Mouse (Mus musculus) right cerebral cortex, postnatal 36 days (tissue): ENCODE measurements at regions not wholly inside any gene's neighbourhood (a gene's known extent, or its start where the extent isn't known, plus 50 kb on each side); places are given as distances from the start of the nearest gene placed in this dataset.

ENCODE experiments used
- DNase-seq, 2 experiments: peaks; one replicate each; pipeline ENCODE4 v3.0.0; 2022; ENCODE audit warnings: low spot score in 2 of 2, mixed read lengths in 1 of 2

GRCm38 (mm10) chr8:88417307-88418095 is 55.5 kb upstream of the Brd7 start:
- peak; percentile 57 to 74 for DNase-seq

- DNase-seq = no peak
These were observed 61.3 kb upstream of the Brd7 start for GRCm38 (mm10) chr8:88423264-88423663.

- DNase-seq = no peak
These were observed 66.6 kb upstream of the Brd7 start for GRCm38 (mm10) chr8:88428560-88428959.

DNA sequence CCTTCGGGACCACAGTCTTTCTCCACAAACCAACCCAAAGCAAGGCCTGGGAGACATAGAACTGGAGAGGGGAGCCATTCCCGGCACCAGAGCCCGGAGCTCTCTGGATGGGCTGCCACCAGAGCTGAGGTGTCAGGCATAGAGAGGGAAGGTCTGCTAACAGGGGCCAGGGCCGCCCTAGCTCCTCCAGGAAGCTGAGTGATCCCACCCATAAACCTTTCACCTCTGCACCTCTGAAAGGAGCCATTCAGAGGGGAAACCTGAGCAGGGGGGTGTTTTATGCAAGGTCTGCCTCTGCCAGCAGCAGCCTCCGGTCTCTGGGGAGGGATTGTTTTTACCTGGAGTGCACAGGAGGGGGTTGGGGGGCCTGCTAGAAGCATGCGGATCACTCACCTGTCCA is 69.4 kb upstream of the Brd7 start:
- no peak for DNase-seq

- no peak for DNase-seq
These were observed 73.7 kb upstream of the Brd7 start for GRCm38 (mm10) chr8:88435686-88436085.

DNA sequence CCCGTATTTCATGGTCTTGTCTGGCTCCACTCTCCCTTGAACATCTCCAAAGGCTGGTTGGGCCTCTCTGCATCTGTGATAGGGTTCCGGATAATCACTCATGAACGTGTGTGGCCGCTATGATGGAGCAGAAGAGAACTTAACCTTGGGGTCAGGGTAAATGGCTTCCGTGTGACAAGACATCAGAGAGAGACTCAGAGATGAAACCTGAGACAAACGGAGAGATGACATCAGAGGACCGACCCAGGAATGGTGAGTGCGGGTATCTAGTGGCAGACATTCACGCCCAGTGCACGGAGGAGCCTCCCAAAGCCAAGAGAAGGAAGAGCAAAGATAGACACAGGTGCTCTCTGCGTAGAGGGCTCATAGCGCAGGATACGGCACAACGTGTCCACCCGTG is 78.2 kb upstream of the Brd7 start:
- no peak for DNase-seq

DNA sequence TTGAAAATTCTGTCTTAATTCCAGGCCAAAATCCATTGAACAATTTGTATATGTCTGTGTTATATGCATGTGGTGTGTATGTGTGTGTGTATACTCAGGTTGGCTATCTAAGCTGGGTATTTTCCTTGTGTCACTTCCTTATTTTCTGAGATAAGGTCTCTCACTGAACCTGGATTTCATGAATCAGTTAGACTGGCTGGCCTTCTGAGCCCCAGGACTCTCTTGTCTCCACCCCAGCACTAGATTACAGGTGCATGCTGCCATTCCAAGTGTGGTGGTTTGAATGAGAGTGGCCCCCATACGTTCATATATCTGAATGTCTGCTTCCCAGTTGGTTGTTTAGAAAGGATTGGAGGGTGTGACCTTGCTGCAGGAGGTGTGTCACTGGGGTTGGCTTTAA is 77.8 kb upstream of the Nkd1 start:
- DNase-seq = no peak

GRCm38 (mm10) chr8:88447406-88447805 is 73.7 kb upstream of the Nkd1 start:
- no peak for DNase-seq

GRCm38 (mm10) chr8:88447844-88448535 is 73.2 kb upstream of the Nkd1 start:
- no peak for DNase-seq

- no peak for DNase-seq
These were observed 72.2 kb upstream of the Nkd1 start for GRCm38 (mm10) chr8:88449001-88449400.

- DNase-seq = no peak
These were observed 71.6 kb upstream of the Nkd1 start for GRCm38 (mm10) chr8:88449534-88449933.

- DNase-seq = no peak
These were observed 70.1 kb upstream of the Nkd1 start for GRCm38 (mm10) chr8:88450864-88451657.

DNA sequence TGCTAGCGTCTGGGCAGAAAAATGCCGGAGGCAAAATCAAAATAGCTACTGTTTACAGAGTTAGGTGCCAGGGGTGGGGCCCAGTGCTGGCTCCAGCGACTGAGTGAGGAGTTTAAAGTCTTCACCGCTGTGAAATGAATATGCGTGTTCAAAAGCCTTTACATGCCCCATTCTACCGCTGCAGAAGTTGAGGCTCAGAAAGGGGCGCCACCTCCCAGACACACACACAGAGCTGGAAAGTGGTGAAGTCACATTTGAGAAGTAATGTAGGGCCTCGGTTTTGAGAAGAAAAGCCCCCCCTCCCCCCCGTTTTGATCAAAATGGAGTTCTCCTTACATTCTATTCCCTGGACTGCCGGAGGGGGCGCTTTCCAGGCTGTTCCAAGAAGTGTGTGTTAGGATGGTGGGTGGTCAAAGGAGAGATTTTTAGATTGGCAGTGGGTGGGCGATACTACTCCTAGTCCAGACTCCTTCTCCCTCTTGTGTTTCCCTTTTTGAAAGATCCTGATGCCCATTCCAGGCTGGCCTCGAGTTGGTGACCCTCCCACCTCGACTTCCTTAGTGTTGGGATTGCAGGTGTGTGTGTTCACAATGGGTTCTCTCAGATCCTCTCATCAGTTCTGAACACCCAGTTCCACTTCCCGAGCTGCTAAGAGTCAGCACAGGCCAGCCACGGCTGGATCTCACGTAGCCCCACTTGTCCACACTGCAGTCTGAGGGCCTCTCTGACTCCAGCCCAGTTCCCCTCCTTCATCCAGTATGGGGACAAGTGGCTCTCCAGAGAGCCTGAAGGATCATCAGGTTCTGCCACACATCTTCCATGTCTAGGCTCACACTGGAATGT is 69.3 kb upstream of the Nkd1 start:
- DNase-seq = no peak

GRCm38 (mm10) chr8:88452501-88452847 is 68.7 kb upstream of the Nkd1 start:
- no peak for DNase-seq

DNA sequence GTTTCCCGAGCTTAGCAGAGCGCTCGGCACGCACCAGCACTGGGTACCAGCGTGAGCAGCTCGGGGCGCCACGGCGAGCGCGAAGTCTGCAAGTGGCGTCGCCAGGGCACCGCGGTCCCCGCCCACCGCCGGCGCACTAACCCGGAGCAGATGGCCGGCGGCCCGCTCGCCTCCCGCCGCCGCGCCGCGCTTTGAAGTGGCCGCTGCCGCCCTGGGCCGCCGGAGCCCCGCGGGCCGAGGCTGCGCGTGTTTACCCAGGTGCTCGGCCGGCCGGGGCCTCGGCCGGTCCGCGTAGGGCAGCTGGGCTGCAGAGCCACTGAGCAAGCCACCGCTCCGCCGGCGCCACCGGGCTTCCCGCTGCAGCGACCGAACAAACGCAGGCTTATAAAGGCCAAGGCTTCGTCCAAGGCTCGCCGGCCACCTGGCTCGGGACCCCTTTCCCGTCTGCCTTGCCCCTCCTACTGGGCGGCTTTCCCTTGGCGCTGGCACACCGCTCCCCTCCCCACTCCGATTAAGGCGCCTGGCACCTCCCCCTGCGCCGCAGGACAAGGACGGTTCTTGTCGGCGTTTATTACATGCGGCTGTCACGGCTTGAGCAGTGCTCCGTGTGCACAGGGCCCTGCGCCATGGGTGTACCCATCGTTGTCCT is 67.0 kb upstream of the Nkd1 start:
- DNase-seq = peak; percentile 11 to 18

GRCm38 (mm10) chr8:88454906-88455305 is 66.2 kb upstream of the Nkd1 start:
- DNase-seq = no peak

DNA sequence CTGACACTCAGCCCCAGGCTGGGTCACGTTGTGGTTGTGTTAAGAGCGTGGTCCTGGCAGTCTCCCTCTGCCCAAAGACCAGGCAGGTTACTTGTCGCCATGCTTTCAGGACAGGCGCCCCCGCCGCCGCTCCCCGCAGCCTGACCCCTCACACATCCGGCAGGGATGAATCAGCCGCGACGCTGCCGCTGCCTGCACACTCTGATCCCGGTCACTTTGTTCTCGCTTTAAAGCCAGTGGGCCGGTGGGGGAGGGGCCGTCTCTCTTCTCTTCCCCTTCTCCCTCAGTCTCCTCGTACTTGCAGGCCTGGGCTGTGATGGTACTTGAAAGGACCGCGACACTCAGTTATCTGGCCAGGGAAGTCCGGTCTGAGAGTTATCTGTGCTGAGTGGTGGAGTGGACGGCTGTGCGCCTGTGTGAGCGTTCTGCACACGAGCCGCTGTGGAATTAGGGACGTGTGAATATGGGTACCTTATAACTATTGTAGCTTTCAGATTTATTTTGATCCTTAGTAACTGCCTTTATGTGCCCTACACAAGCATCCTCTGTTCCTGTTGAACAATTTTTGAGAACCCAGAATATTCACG is 65.6 kb upstream of the Nkd1 start:
- DNase-seq = no peak

DNA sequence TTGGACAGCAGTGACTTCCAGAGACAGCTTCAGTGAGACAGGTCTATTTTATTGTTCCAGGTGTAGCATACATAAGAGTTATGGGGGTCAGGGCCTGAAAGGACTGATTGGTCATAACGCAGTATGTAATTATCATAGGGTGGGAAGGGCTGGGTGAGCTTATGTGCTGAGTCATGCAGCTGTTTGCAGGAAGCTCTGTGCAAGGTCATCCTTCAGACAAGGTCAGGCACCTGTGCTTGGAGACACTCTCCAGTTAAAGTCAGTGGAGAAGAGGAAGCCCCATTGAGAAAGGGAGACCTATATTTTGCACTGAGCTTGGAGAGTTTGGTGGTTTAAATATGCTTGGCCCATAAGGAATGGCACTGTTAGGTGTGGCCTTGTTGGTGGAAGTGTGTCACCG is 62.0 kb upstream of the Nkd1 start:
- no peak for DNase-seq

GRCm38 (mm10) chr8:88467756-88468155 is 53.4 kb upstream of the Nkd1 start:
- DNase-seq = no peak

- no peak for DNase-seq
These were observed 50.2 kb upstream of the Nkd1 start for GRCm38 (mm10) chr8:88470931-88471455.
